Mouse (Mus musculus) spleen, postnatal 0 days (tissue): ENCODE results near the gene Serping1. TPM values are rescaled to one million over a fixed set of nuclear protein-coding genes. Genes with fewer than 3 reads are reported as not detected.

Experiments
- microRNA counts: library from miRNA; unstranded; fragments of <30 nt; microRNA quantifications from one replicate; lab custom pipeline; 2015
- polyA plus RNA-seq: library from polyadenylated mRNA; unstranded; fragments of >200 nt; fragmentation: Nextera tagmentation; extraction: Ambion mirVana; gene quantifications from 2 replicates; pipeline ENCODE4 v1.2.1, GENCODE M21; 2015

Gene Serping1
- 57.2 and 70.1 TPM in 2 replicates for polyA plus RNA-seq

DNA sequence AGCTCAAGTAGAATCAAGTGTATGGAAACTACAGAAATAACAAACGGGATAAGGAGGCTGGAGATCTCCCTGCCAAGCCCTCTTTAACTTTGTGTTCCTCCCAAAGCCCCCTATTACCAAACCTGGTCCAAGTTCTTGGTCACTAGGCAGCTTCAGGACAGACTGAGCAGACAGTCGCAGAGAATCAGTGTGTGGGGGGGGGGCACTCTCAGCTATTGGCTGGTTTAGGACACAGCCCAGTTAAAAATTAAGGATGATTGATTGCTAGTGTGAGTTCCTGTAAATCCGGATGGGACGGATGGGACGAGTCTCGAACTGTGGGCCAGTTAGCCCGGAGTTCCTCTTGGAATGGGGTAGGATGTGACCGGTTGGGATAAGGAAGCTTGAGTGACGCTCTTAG is at the start of gene Serping1:
Gene Serping1 (minus strand): TSS at position 204 of the 400 bp plus-strand sequence.

DNA sequence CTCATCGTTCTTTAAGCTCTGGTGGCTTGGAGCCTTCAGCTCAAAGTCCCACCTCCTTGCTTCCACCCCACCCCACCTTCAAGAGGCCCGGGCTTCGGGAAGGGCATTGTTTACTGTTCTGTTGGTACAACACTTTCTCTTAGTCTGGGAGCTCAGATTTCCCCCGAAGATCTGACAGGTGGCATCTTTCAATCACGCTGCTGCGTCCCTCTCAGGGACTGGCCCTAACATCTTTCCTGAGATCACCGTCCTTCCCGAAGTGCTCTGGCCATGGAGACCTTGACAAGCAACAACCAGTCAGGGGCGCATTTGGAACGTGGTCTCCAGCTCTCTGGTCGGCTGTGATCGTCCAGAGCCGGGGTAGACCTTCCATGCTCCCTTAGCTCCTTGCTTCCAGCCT is 47.3 kb upstream of the Serping1 start, which contains the start of gene Smtnl1:
Gene Smtnl1 (minus strand): TSS at position 101 of the 400 bp plus-strand sequence.

DNA sequence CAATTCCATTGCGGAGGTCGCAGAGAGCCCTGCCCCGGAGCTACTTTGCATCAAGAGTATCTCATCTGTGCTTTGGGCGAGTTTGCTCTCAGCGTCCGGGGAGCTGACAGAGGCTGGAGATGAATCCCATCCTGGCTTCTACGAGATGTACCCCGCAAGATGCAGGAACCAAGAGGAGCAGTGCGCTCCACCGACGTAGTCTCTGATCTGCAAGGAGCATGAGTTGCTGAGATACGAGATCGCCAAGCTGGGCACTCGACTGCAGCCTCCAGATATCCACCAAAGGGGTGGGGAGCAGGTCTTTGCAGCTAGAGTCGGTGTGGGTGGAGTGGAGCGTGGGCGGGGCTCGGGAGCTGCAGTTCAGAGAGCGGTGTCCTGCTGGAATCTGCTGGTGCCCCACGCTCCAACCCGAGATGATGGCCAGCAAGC is 23.3 kb upstream of the Serping1 start, which contains the start of gene Ube2l6:
Gene Ube2l6 (plus strand): TSS at position 336 of the 429 bp plus-strand sequence.

DNA sequence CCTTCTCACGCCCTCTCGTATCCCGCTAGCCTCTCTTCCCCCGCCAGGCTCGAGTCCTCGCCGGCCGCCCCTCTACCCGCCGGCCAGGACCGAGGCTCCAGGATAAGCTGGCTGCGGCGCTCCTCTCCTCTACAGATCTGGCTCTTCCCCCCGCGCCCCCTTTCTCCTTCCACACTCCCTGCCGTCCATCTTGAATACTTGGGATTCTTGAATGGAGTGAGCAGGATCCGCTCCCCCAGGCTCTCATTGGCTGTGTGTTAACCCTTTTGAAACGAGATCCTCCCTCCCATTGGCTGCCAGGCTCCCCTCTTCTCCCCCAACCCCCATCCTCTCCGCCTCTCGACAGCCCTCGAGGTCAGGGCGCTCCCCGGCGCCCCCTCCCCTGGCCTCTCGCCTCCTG is 31.7 kb downstream of the Serping1 start, which contains the start of gene Gm19426:
Gene Gm19426 (minus strand): TSS at position 95 of the 400 bp plus-strand sequence.

DNA sequence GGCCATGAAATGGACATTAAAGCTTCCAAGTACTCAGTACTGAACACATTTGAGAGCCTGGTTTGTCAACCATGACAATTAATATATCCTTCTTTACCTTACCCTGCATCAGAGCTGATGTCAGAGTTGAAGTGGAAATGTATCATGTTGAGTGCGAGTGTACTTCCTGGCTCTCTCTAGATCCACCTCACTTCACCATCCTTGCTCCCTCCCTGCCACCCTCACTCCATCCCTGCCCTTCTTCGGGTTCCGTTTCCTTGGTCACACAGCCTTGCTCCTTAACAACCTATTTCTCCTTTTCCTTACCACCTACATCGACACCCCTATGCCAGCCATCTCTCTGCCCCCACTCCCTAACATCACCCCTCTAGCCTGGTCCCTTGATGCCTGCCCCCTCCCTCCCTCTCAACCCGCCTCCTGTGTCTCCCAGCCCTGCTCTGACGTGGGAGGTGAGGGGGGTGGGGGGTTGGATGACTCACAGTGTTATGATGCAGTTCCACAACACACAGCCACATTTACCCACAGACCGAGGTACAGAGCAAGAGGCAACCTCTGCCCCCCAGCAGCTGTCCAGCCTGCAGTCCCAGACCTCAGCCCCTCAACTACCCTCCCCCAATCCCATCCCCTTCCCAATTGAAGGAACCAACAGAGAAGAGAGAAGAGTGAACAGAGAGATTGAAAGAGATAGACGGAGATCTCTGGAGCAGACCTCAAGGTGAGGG is 41.5 kb downstream of the Serping1 start, which contains the start of gene Ypel4:
Gene Ypel4 (plus strand): TSS at position 480 of the 722 bp plus-strand sequence.

GRCm38 (mm10) chr2:84727172-84727858 is 47.9 kb downstream of the Serping1 start, which contains the start of gene Clp1:
Gene Clp1 (minus strand): TSS chr2:84727350.

MicroRNAs encoded within 50 kb of the gene (microRNA counts, 519-probe panel; counts per million panel counts)
- microRNA mmu-miR-130a (lab: Ali Mortazavi, UCI): 9,487 counts per million, percentile 89 among the panel's probes with 10 or more counts

Other genes starting within 250 kb of the Serping1 start
- 9.4 and 12.7 TPM in 2 replicates for gene Ctnnd1, start 124.7 kb downstream of the Serping1 start, polyA plus RNA-seq
- 0.04 and 0.06 TPM in 2 replicates for gene Btbd18, start 116.4 kb downstream of the Serping1 start, polyA plus RNA-seq
- 167 and 177 TPM in 2 replicates for gene Selenoh, start 104.7 kb downstream of the Serping1 start, polyA plus RNA-seq
- not detected in 2 replicates for gene Gm28635, start 97.4 kb downstream of the Serping1 start, polyA plus RNA-seq
- gene Med19, start 97.0 kb downstream of the Serping1 start, polyA plus RNA-seq: 20.1 and 22.6 TPM in 2 replicates
- 47.0 and 48.6 TPM in 2 replicates for gene Tmx2, start 96.3 kb downstream of the Serping1 start, polyA plus RNA-seq
- 14.4 and 16.0 TPM in 2 replicates for gene Zdhhc5, start 60.3 kb downstream of the Serping1 start, polyA plus RNA-seq
- gene Clp1, start 48.1 kb downstream of the Serping1 start, polyA plus RNA-seq: 44.8 and 53.2 TPM in 2 replicates
- gene Ypel4, start 41.4 kb downstream of the Serping1 start, polyA plus RNA-seq: 43.9 and 44.8 TPM in 2 replicates
- gene Gm19426, start 31.8 kb downstream of the Serping1 start, polyA plus RNA-seq: 3.4 and 3.5 TPM in 2 replicates
- gene Ube2l6, start 23.4 kb upstream of the Serping1 start, polyA plus RNA-seq: 407 and 411 TPM in 2 replicates
- 0.11 and 0.15 TPM in 2 replicates for gene Smtnl1, start 47.2 kb upstream of the Serping1 start, polyA plus RNA-seq
- 48.2 and 52.4 TPM in 2 replicates for gene Timm10, start 51.6 kb upstream of the Serping1 start, polyA plus RNA-seq
- 117 and 135 TPM in 2 replicates for gene Slc43a1, start 63.4 kb upstream of the Serping1 start, polyA plus RNA-seq
- gene Rtn4rl2, start 111.3 kb upstream of the Serping1 start, polyA plus RNA-seq: 0.16 and 0.49 TPM in 2 replicates
- gene Slc43a3, start 161.1 kb upstream of the Serping1 start, polyA plus RNA-seq: 107 and 119 TPM in 2 replicates
- 9.3 and 11.5 TPM in 2 replicates for gene Prg2, start 205.0 kb upstream of the Serping1 start, polyA plus RNA-seq
- 1.6 and 3.1 TPM in 2 replicates for gene Prg3, start 212.8 kb upstream of the Serping1 start, polyA plus RNA-seq